Mouse (Mus musculus) bone marrow macrophage, adult 2 months (primary cell): ENCODE measurements around the gene Hcrtr1.

Experiments
- CTCF ChIP-seq: IDR thresholded peaks from 2 replicates; pipeline ENCODE4 v1.5.1; 2012; ENCODE audit warnings: low read depth, mild to moderate bottlenecking, low read length, moderate library complexity
- POLR2A ChIP-seq: IDR thresholded peaks from 2 replicates; pipeline ENCODE4 v1.6.1; 2012; ENCODE audit warnings: mild to moderate bottlenecking, low read depth, low read length, borderline replicate concordance

DNA sequence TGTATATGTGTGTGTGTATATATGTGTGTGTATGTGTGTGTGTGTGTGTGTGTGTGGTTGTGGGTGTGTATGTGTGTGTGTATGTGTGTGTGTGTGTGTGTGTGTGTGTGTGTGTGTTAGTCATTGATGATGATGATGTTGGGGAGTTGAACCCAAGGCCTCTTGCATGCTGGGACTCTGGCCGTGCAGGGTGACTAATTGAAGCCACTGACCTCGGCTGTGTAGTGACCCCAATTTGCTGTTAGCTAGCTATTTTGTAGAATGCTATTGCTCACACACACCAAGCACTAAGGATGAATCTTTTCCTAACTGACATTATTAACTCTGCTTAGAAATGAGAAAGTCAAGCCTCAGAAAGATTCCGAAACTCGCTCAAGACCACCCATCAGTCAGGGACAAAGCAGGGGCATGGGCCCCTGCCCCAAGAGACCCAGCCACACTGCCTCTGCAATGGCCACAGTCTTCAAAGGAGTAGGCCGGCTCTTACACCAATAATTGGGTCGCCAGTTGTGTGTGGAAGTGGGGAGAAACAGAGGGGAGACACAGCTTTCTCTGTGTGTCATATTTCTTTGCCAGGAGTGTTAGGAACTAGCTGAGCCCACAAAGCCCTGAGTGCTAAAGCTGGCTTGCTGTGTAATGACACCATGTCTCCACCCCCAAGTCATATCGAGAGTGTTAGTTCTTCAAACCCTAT lies 41.9 kb upstream of the Hcrtr1 start:
- TF ChIP-seq CTCF (no peak), POLR2A (no peak)
